Mouse (Mus musculus): ENCODE data around the gene Camsap3.

- TF ChIP-seq CTCF (IDR thresholded peaks at IDR 0.05; ENCODE audit: control insufficient read depth, insufficient read depth, low read length): peak; percentile 78
- no peak for TF ChIP-seq POLR2A (IDR thresholded peaks at IDR 0.05; ENCODE audit: borderline replicate concordance, control insufficient read depth, low read depth, low read length)
Observed at GRCm38 (mm10) chr8:3645804-3646203, 58.7 kb downstream of the Camsap3 start.
